Mouse (Mus musculus) myocyte (in vitro differentiated cells): ENCODE measurements at regions not wholly inside any gene's neighbourhood (a gene's known extent, or its start where the extent isn't known, plus 50 kb on each side); places are given as distances from the start of the nearest gene placed in this dataset.

Experiments
- H3K27me3 ChIP-seq: one replicate; pipeline ENCODE4 v1.6.1; 2011; ENCODE audit not compliant: control insufficient read depth, insufficient read depth, insufficient read length
- H3K36me3 ChIP-seq: one replicate; pipeline ENCODE4 v1.6.1; 2011; ENCODE audit not compliant: control insufficient read depth, insufficient read depth
- H3K4me2 ChIP-seq: one replicate; pipeline ENCODE4 v1.6.1; 2011; ENCODE audit warnings: low read depth, control low read depth
- H3K4me3 ChIP-seq: one replicate; pipeline ENCODE4 v1.5.1; 2011; ENCODE audit warnings: mild to moderate bottlenecking, control low read depth, moderate library complexity
- H3K79me2 ChIP-seq: one replicate; pipeline ENCODE4 v1.6.1; 2011; ENCODE audit not compliant: control insufficient read depth, insufficient read depth
- H3ac ChIP-seq: one replicate; pipeline ENCODE4 v1.6.1; 2011; ENCODE audit not compliant: control insufficient read depth, insufficient read length
- CEBPB ChIP-seq: IDR thresholded peaks from 2 replicates; pipeline ENCODE4 v1.6.1; 2011; ENCODE audit warnings: mild to moderate bottlenecking, moderate library complexity; ENCODE audit not compliant: poor library complexity, insufficient read depth, severe bottlenecking
- E2F4 ChIP-seq: IDR thresholded peaks from one replicate; pipeline ENCODE4 v1.6.1; 2011; ENCODE audit warnings: mild to moderate bottlenecking, control low read depth, moderate library complexity; ENCODE audit not compliant: insufficient read depth
- MAX ChIP-seq: IDR thresholded peaks from one replicate; pipeline ENCODE4 v1.6.1; 2011; ENCODE audit warnings: low read depth, mild to moderate bottlenecking, control low read depth
- MYOD1 ChIP-seq, 3 experiments: IDR thresholded peaks; one replicate each; pipeline ENCODE4 v1.6.1; 2011; ENCODE audit warnings: control low read depth in 2 of 3, low read depth in 2 of 3, mild to moderate bottlenecking in 2 of 3, moderate library complexity in 1 of 3; ENCODE audit not compliant: insufficient read length in 2 of 3, control insufficient read depth in 1 of 3
- MYOG ChIP-seq, 3 experiments: IDR thresholded peaks; one replicate each; pipeline ENCODE4 v1.6.1; 2011; ENCODE audit warnings: control low read depth in 2 of 3, low read depth in 2 of 3, mild to moderate bottlenecking in 2 of 3; ENCODE audit not compliant: insufficient read length in 2 of 3, control insufficient read depth in 1 of 3, insufficient read depth in 1 of 3
- POLR2A ChIP-seq: IDR thresholded peaks from one replicate; pipeline ENCODE4 v1.6.1; 2011; ENCODE audit warnings: low read depth, mild to moderate bottlenecking, control low read depth, moderate library complexity; ENCODE audit not compliant: insufficient read length
- POLR2AphosphoS2 ChIP-seq: IDR thresholded peaks from one replicate; pipeline ENCODE4 v1.6.1; 2011; ENCODE audit warnings: low read depth, control low read depth; ENCODE audit not compliant: insufficient read length
- REST ChIP-seq: IDR thresholded peaks from one replicate; pipeline ENCODE4 v1.6.1; 2011; ENCODE audit warnings: mild to moderate bottlenecking, control low read depth, moderate library complexity; ENCODE audit not compliant: insufficient read depth, insufficient read length
- SRF ChIP-seq: IDR thresholded peaks from one replicate; pipeline ENCODE4 v1.6.1; 2011; ENCODE audit warnings: low read depth; ENCODE audit not compliant: control insufficient read depth, insufficient read length
- TCF12 ChIP-seq: IDR thresholded peaks from one replicate; pipeline ENCODE4 v1.6.1; 2011; ENCODE audit warnings: mild to moderate bottlenecking, control low read depth; ENCODE audit not compliant: poor library complexity, insufficient read depth, severe bottlenecking
- TCF3 ChIP-seq: IDR thresholded peaks from one replicate; pipeline ENCODE4 v1.6.1; 2011; ENCODE audit warnings: low read depth, control low read depth; ENCODE audit not compliant: insufficient read length
- USF1 ChIP-seq: IDR thresholded peaks from one replicate; pipeline ENCODE4 v1.6.1; 2011; ENCODE audit warnings: low read depth, mild to moderate bottlenecking, control low read depth, moderate library complexity

DNA sequence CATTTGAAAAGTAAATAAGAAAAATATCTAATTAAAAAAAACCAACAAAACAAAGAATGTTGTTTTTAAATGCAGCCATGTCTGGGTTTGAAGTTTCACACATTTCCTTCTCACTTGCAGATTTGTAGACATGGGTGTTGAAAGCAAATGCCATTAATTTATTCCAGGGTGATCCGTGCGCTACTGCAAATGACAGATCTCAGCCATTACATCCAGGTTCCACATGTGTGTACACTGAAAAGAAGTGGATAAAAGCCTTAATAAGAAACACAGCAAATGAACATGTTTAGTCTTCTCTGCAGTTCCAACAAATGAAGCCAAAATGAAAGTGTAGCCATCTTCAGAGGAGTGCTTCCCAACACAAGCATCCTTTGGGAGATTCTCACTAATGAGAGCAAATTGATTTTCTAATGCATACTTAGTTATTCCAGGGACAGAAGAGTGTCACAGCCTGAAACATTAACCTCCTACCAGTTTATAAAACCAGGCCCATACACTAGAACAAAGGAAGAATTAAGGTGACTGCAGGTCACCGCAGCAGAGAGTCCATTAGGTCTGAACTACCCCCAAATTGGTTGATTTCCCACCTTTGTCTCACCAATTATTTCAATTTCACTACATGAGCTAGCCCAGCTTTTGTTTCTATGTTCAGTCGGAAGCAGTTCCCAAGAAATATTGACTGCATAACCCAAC, 123.2 kb upstream of the Zpld1 start:
- H3K36me3 ChIP-seq = no peaks in the 10 kb centered on the region
- H3K4me2 ChIP-seq = no peak overlapping the region
- H3K79me2 ChIP-seq = no peaks in the 10 kb centered on the region
- no peak overlapping the region for H3ac ChIP-seq
- H3K27me3 ChIP-seq = no peaks in the 10 kb centered on the region
- no peak overlapping the region for H3K4me3 ChIP-seq
- TF ChIP-seq MYOG (IDR thresholded peaks at IDR 0.05; ENCODE audit: control insufficient read depth in 1 of 3, insufficient read depth in 1 of 3, insufficient read length in 2 of 3, low read depth in 2 of 3) (no peak), E2F4 (no peak), MAX (no peak), REST (no peak), USF1 (no peak), POLR2A (no peak), CEBPB (no peak), MYOD1 (IDR thresholded peaks at IDR 0.05; ENCODE audit: control insufficient read depth in 1 of 3, insufficient read length in 2 of 3, low read depth in 2 of 3) (no peak), TCF12 (no peak), TCF3 (no peak), SRF (no peak), POLR2AphosphoS2 (no peak)

DNA sequence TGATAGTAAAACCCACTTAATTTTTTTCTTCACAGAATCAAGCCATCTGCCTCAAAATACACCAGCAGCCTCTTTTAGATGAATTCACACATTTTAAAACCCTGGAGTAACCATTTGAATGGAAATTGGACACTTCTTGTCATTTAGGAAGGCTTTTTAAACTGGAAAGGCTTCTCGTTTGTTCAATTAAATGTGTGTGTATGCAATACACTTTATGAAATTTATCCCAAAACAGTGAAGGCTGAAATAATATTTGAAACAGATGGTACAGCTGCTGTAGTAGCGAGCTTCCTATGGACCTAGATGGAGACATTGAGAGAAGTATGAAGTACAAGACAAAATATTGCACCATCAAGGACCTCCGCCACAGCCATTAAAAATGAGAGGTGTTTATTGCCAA, 121.1 kb upstream of the Zpld1 start:
- TF ChIP-seq CEBPB = no peak
- no peak for TF ChIP-seq SRF
- TF ChIP-seq POLR2AphosphoS2 = no peak
- no peak for TF ChIP-seq REST
- TF ChIP-seq TCF3 = no peak
- no peak for TF ChIP-seq MAX
- no peak for TF ChIP-seq MYOG (IDR thresholded peaks at IDR 0.05; ENCODE audit: control insufficient read depth in 1 of 3, insufficient read depth in 1 of 3, insufficient read length in 2 of 3, low read depth in 2 of 3)
- TF ChIP-seq MYOD1 (IDR thresholded peaks at IDR 0.05; ENCODE audit: control insufficient read depth in 1 of 3, insufficient read length in 2 of 3, low read depth in 2 of 3) = no peak
- TF ChIP-seq TCF12 = no peak
- no peak for TF ChIP-seq POLR2A
- no peak for TF ChIP-seq USF1
- TF ChIP-seq E2F4 = no peak
- no peak overlapping the region for H3K4me3 ChIP-seq
- H3K27me3 ChIP-seq = no peaks in the 10 kb centered on the region
- no peaks in the 10 kb centered on the region for H3K36me3 ChIP-seq
- H3K4me2 ChIP-seq = no peak overlapping the region
- no peaks in the 10 kb centered on the region for H3K79me2 ChIP-seq
- no peak overlapping the region for H3ac ChIP-seq

DNA sequence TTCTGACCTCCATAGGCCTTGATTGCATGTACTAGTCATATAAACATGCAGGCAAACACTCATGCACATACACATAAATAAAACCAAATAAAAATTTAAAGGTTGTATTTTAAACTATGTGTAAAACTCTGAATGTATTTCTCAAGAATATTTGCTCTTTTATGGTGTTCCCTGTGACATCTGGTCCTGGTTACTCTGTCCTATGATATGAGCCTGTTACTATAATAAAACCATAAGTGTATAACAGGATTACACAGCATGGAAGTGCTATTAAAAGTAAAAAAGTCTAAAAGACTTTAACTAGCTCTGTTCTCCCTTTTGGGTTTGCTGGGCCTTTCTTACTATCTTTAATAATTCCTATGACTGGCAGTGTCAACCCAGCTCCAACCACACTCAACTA, 103.0 kb upstream of the Zpld1 start:
- Histone ChIP-seq H3K79me2 (no peaks in the 10 kb centered on the region), H3ac (no peak overlapping the region), H3K4me3 (no peak overlapping the region), H3K27me3 (no peaks in the 10 kb centered on the region), H3K36me3 (no peaks in the 10 kb centered on the region), H3K4me2 (no peak overlapping the region)
- TF ChIP-seq REST = no peak
- TF ChIP-seq MYOG (IDR thresholded peaks at IDR 0.05; ENCODE audit: control insufficient read depth in 1 of 3, insufficient read depth in 1 of 3, insufficient read length in 2 of 3, low read depth in 2 of 3) = no peak
- no peak for TF ChIP-seq CEBPB
- TF ChIP-seq TCF12 = no peak
- no peak for TF ChIP-seq USF1
- TF ChIP-seq POLR2AphosphoS2 = no peak
- TF ChIP-seq E2F4 = no peak
- TF ChIP-seq MAX = no peak
- TF ChIP-seq POLR2A = no peak
- TF ChIP-seq TCF3 = no peak
- TF ChIP-seq MYOD1 (IDR thresholded peaks at IDR 0.05; ENCODE audit: control insufficient read depth in 1 of 3, insufficient read length in 2 of 3, low read depth in 2 of 3) = no peak
- TF ChIP-seq SRF = no peak

GRCm38 (mm10) chr16:55394864-55395263, 97.1 kb upstream of the Zpld1 start:
- Histone ChIP-seq H3ac (no peak overlapping the region), H3K27me3 (no peaks in the 10 kb centered on the region), H3K4me3 (no peak overlapping the region), H3K36me3 (no peaks in the 10 kb centered on the region), H3K79me2 (no peaks in the 10 kb centered on the region), H3K4me2 (peak overlapping the region; percentile 46)
- TF ChIP-seq MYOG (IDR thresholded peaks at IDR 0.05; ENCODE audit: control insufficient read depth in 1 of 3, insufficient read depth in 1 of 3, insufficient read length in 2 of 3, low read depth in 2 of 3) (no peak), USF1 (no peak), REST (no peak), POLR2A (no peak), MYOD1 (IDR thresholded peaks at IDR 0.05; ENCODE audit: control insufficient read depth in 1 of 3, insufficient read length in 2 of 3, low read depth in 2 of 3) (no peak), SRF (no peak), TCF12 (no peak), CEBPB (no peak), E2F4 (no peak), MAX (no peak)

DNA sequence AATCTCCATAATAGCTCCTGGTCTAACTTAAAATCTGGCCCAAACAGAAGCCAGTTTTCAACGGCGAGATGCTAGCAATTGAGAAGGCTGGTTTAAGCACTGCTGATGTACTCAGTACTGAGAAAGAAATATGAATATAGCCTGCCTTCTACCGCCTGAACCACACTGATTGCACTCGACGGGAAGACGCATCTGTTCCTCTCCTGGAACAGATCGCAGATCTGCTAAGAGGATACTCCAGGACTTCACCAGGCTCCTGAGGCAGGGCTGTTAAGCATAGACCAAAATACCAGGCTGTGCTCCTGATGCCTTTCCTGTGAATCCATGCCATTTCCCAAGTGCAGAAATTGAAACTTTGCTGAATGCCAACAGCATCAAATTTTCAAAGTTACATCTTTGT, 92.6 kb upstream of the Zpld1 start:
- H3K27me3 ChIP-seq = no peaks in the 10 kb centered on the region
- H3ac ChIP-seq = no peak overlapping the region
- TF ChIP-seq SRF = no peak
- TF ChIP-seq POLR2A = no peak
- no peak for TF ChIP-seq CEBPB
- no peak for TF ChIP-seq TCF3
- H3K79me2 ChIP-seq = no peaks in the 10 kb centered on the region
- H3K36me3 ChIP-seq = no peaks in the 10 kb centered on the region
- no peak overlapping the region for H3K4me3 ChIP-seq
- no peak overlapping the region for H3K4me2 ChIP-seq
